Mouse (Mus musculus) forebrain, embryonic 11.5 days (tissue): Measurements from ENCODE around the gene Atl2. TPM values are rescaled to one million over a fixed set of nuclear protein-coding genes. Genes with fewer than 3 reads are reported as not detected.

Source experiments
- ATAC-seq: fragments of 200-750 bp; cut with Nextera tagmentation; replicated peaks from 2 replicates; pipeline ENCODE4 v1.8.0; 2017; ENCODE audit warnings: moderate TSS enrichment; ENCODE audit not compliant: low FRiP score
- DNase-seq: peaks from one replicate; pipeline ENCODE4 v3.0.0-alpha.2; 2017; ENCODE audit warnings: low spot score
- H3K27ac ChIP-seq: fragments of 300-500 bp; sonication (generic); 2 replicates; pipeline ENCODE4 v1.5.1; 2014; ENCODE audit warnings: low read depth, low read length
- H3K27me3 ChIP-seq: fragments of 300-500 bp; sonication (generic); 2 replicates; pipeline ENCODE4 v1.6.1; 2014; ENCODE audit warnings: mild to moderate bottlenecking, low read length, mixed read lengths; ENCODE audit not compliant: control insufficient read depth, insufficient read depth
- H3K36me3 ChIP-seq: fragments of 300-500 bp; sonication (generic); 2 replicates; pipeline ENCODE4 v1.6.1; 2014; ENCODE audit warnings: mild to moderate bottlenecking, low read length, moderate library complexity, mixed read lengths; ENCODE audit not compliant: control insufficient read depth, insufficient read depth
- H3K4me1 ChIP-seq: fragments of 300-500 bp; sonication (generic); replicated peaks from 2 replicates; pipeline ENCODE4 v1.6.1; 2014; ENCODE audit warnings: low read length, mixed read lengths; ENCODE audit not compliant: control insufficient read depth, insufficient read depth
- H3K4me2 ChIP-seq: fragments of 300-500 bp; sonication (generic); 2 replicates; pipeline ENCODE4 v1.6.1; 2014; ENCODE audit warnings: low read depth, mild to moderate bottlenecking, low read length, moderate library complexity, mixed read lengths; ENCODE audit not compliant: severe bottlenecking
- H3K4me3 ChIP-seq: fragments of 300-500 bp; sonication (generic); 2 replicates; pipeline ENCODE4 v1.5.1; 2014; ENCODE audit warnings: low read depth, low read length
- H3K9ac ChIP-seq: fragments of 300-500 bp; sonication (generic); 2 replicates; pipeline ENCODE4 v1.6.1; 2014; ENCODE audit warnings: low read length
- H3K9me3 ChIP-seq: fragments of 300-500 bp; sonication (generic); 2 replicates; pipeline ENCODE4 v1.6.1; 2016; ENCODE audit warnings: low read length, mixed read lengths; ENCODE audit not compliant: control insufficient read depth
- WGBS: fragments of 180-500 bp; shearing (Covaris S2); extraction: QIAGEN DNeasy Blood & Tissue Kit; methylation state at CpG from one replicate; pipeline ENCODE4 v1.1.7; 2014; 5-methylcytosine and 5-hydroxymethylcytosine counted together
- polyA plus RNA-seq: library from polyadenylated mRNA; unstranded; fragments of >200 nt; fragmentation: Nextera tagmentation; extraction: Ambion mirVana; gene quantifications from 2 replicates; pipeline ENCODE4 v1.2.1, GENCODE M21; 2014

Atl2 gene
- polyA plus RNA-seq = 38.6 and 46.7 TPM in 2 replicates

GRCm38 (mm10) chr17:79895911-79896423, at the start of gene Atl2:
TSS of gene Atl2 (minus strand) at chr17:79896123.
- H3K27ac ChIP-seq = peak within 1 kb of the TSS; percentile 78
- H3K27me3 ChIP-seq = peaks cover 8% of the 10 kb centered on the region; the same call in 1 of the 2 replicates
- under 1% methylated on average over 50 of the region's 51 CpGs for WGBS
- H3K9ac ChIP-seq = peak within 1 kb of the TSS; percentile 93
- no peaks in the 10 kb centered on the region for H3K36me3 ChIP-seq
- H3K4me3 ChIP-seq = peak within 1 kb of the TSS; percentile 95
- peak within 1 kb of the TSS; percentile 74 for H3K4me2 ChIP-seq
- ATAC-seq = peak; percentile 96
- no peaks in the 10 kb centered on the region for H3K9me3 ChIP-seq
- H3K4me1 ChIP-seq = no peaks in the 10 kb centered on the region
- DNase-seq = peak; percentile 97

GRCm38 (mm10) chr17:79944851-79945250, 48.9 kb upstream of the Atl2 start:
- no peaks in the 10 kb centered on the region for H3K27me3 ChIP-seq
- no peak overlapping the region for H3K4me2 ChIP-seq
- H3K9me3 ChIP-seq = no peaks in the 10 kb centered on the region
- no peaks in the 10 kb centered on the region for H3K4me1 ChIP-seq
- ATAC-seq = no peak
- no peak overlapping the region for H3K27ac ChIP-seq
- DNase-seq = no peak
- H3K9ac ChIP-seq = no peak overlapping the region
- H3K36me3 ChIP-seq = no peaks in the 10 kb centered on the region
- H3K4me3 ChIP-seq = no peak overlapping the region
- 82% methylated on average over 6 of the region's 6 CpGs for WGBS

- no peak overlapping the region for H3K27ac ChIP-seq
- H3K4me3 ChIP-seq = no peak overlapping the region
- H3K4me2 ChIP-seq = no peak overlapping the region
- H3K9ac ChIP-seq = no peak overlapping the region
- H3K27me3 ChIP-seq = no peaks in the 10 kb centered on the region
- WGBS = 88% methylated on average over 5 of the region's 5 CpGs
- no peaks in the 10 kb centered on the region for H3K36me3 ChIP-seq
- DNase-seq = no peak
- ATAC-seq = no peak
- H3K9me3 ChIP-seq = no peaks in the 10 kb centered on the region
- H3K4me1 ChIP-seq = no peaks in the 10 kb centered on the region
These were observed 46.5 kb upstream of the Atl2 start for GRCm38 (mm10) chr17:79942418-79942817.

GRCm38 (mm10) chr17:79939133-79939532, 43.2 kb upstream of the Atl2 start:
- DNase-seq = no peak
- 88% methylated on average over 3 of the region's 3 CpGs for WGBS
- no peak for ATAC-seq

GRCm38 (mm10) chr17:79937921-79938601, 42.1 kb upstream of the Atl2 start:
- DNase-seq (no peak), ATAC-seq (no peak)
- H3K27me3 ChIP-seq = no peaks in the 10 kb centered on the region
- H3K4me2 ChIP-seq = no peak overlapping the region
- no peaks in the 10 kb centered on the region for H3K4me1 ChIP-seq
- no peak overlapping the region for H3K4me3 ChIP-seq
- WGBS = 88% methylated on average over 10 of the region's 10 CpGs
- no peaks in the 10 kb centered on the region for H3K9me3 ChIP-seq
- no peaks in the 10 kb centered on the region for H3K36me3 ChIP-seq
- no peak overlapping the region for H3K27ac ChIP-seq
- no peak overlapping the region for H3K9ac ChIP-seq

More at GRCm38 (mm10) chr17:79939133-79939532, 43.2 kb upstream of the Atl2 start:
- Histone ChIP-seq H3K4me1 (no peaks in the 10 kb centered on the region), H3K27ac (no peak overlapping the region), H3K27me3 (no peaks in the 10 kb centered on the region), H3K36me3 (no peaks in the 10 kb centered on the region), H3K9ac (no peak overlapping the region), H3K4me3 (no peak overlapping the region), H3K4me2 (no peak overlapping the region), H3K9me3 (no peaks in the 10 kb centered on the region)

- DNase-seq = no peak
- Histone ChIP-seq H3K9ac (no peak overlapping the region), H3K4me3 (no peak overlapping the region), H3K4me1 (peaks cover 3% of the 10 kb centered on the region; the same call in 1 of the 2 replicates), H3K36me3 (no peaks in the 10 kb centered on the region), H3K27me3 (no peaks in the 10 kb centered on the region), H3K9me3 (no peaks in the 10 kb centered on the region), H3K4me2 (no peak overlapping the region), H3K27ac (no peak overlapping the region)
- 95% methylated on average over 15 of the region's 15 CpGs for WGBS
- no peak for ATAC-seq
These were observed 38.4 kb upstream of the Atl2 start for GRCm38 (mm10) chr17:79934370-79934769.

GRCm38 (mm10) chr17:79932676-79933278, 36.9 kb upstream of the Atl2 start:
- Histone ChIP-seq H3K4me1 (peaks cover 3% of the 10 kb centered on the region; the same call in 1 of the 2 replicates), H3K9me3 (no peaks in the 10 kb centered on the region), H3K27ac (no peak overlapping the region), H3K4me3 (no peak overlapping the region), H3K36me3 (no peaks in the 10 kb centered on the region), H3K27me3 (no peaks in the 10 kb centered on the region), H3K4me2 (no peak overlapping the region), H3K9ac (no peak overlapping the region)
- 39% methylated on average over 5 of the region's 5 CpGs for WGBS
- ATAC-seq (no peak), DNase-seq (no peak)

GRCm38 (mm10) chr17:79927110-79927509, 31.2 kb upstream of the Atl2 start:
- Histone ChIP-seq H3K27ac (no peak overlapping the region), H3K27me3 (no peaks in the 10 kb centered on the region), H3K36me3 (no peaks in the 10 kb centered on the region), H3K4me3 (no peak overlapping the region), H3K4me2 (no peak overlapping the region), H3K4me1 (no peaks in the 10 kb centered on the region), H3K9ac (no peak overlapping the region), H3K9me3 (no peaks in the 10 kb centered on the region)
- 90% methylated on average over 2 of the region's 2 CpGs for WGBS
- ATAC-seq (no peak), DNase-seq (no peak)
